Mouse (Mus musculus) heart, adult 2 months (tissue): ENCODE results near the gene Tm4sf19.

Experiments used
- CTCF ChIP-seq: fragments of 200-600 bp; IDR thresholded peaks from 2 replicates; pipeline ENCODE4 v1.8.1; 2022; ENCODE audit warnings: antibody characterized with exemption, mild to moderate bottlenecking, moderate library complexity
- POLR2A ChIP-seq: fragments of 200-500 bp; IDR thresholded peaks from 2 replicates; pipeline ENCODE4 v1.6.1; 2011; ENCODE audit warnings: mild to moderate bottlenecking, low read depth, low read length, control low read depth; ENCODE audit not compliant: insufficient read depth

GRCm38 (mm10) chr16:32405716-32406115 lies 5.4 kb downstream of the Tm4sf19 start:
- no peak for TF ChIP-seq POLR2A
- no peak for TF ChIP-seq CTCF
